Mouse (Mus musculus): ENCODE measurements at regions not wholly inside any gene's neighbourhood (a gene's known extent, or its start where the extent isn't known, plus 50 kb on each side); places are given as distances from the start of the nearest gene placed in this dataset.
"Not testable (repeated sequence)": the region's sequence is repeated elsewhere in the genome, so short reads cannot be mapped to it uniquely, and the experiment has no call there.

GRCm38 (mm10) chr4:53253680-53254079 lies 94.0 kb upstream of the Abca1 start:
- Histone ChIP-seq H3K27ac (replicated peaks) (no peak overlapping the region), H3K27me3 (no peaks in the 10 kb centered on the region), H3K9ac (replicated peaks) (no peak overlapping the region), H3K4me3 (no peak overlapping the region), H3K36me3 (no peaks in the 10 kb centered on the region), H3K4me2 (replicated peaks) (no peak overlapping the region), H3K4me1 (peaks cover 8% of the 10 kb centered on the region; the same call in 1 of the 2 replicates), H3K9me3 (no peaks in the 10 kb centered on the region)
- WGBS: 54% methylated on average over 4 of the region's 4 CpGs
- ATAC-seq (ENCODE audit: low FRiP score, low read depth): no peak

GRCm38 (mm10) chr4:53250325-53250724 lies 90.6 kb upstream of the Abca1 start:
- Histone ChIP-seq H3K27ac (replicated peaks) (no peak overlapping the region), H3K9me3 (no peaks in the 10 kb centered on the region), H3K9ac (replicated peaks) (no peak overlapping the region), H3K4me1 (peaks cover 8% of the 10 kb centered on the region; the same call in 1 of the 2 replicates), H3K4me2 (replicated peaks) (no peak overlapping the region), H3K4me3 (no peak overlapping the region), H3K27me3 (no peaks in the 10 kb centered on the region), H3K36me3 (no peaks in the 10 kb centered on the region)
- WGBS: 92% methylated on average over 3 of the region's 3 CpGs
- ATAC-seq (ENCODE audit: low FRiP score, low read depth): no peak

GRCm38 (mm10) chr4:53246083-53246747 lies 86.5 kb upstream of the Abca1 start:
- WGBS: 92% methylated on average over 15 of the region's 15 CpGs
- H3K9me3 ChIP-seq: no peaks in the 10 kb centered on the region
- H3K4me1 ChIP-seq: no peaks in the 10 kb centered on the region
- no peak for ATAC-seq (ENCODE audit: low FRiP score, low read depth)
- no peaks in the 10 kb centered on the region for H3K36me3 ChIP-seq
- H3K4me3 ChIP-seq: no peak overlapping the region
- H3K27ac ChIP-seq (replicated peaks): no peak overlapping the region
- H3K27me3 ChIP-seq: no peaks in the 10 kb centered on the region
- no peak overlapping the region for H3K9ac ChIP-seq (replicated peaks)
- H3K4me2 ChIP-seq (replicated peaks): no peak overlapping the region

- no peak overlapping the region for H3K4me3 ChIP-seq
- no peaks in the 10 kb centered on the region for H3K27me3 ChIP-seq
- no peaks in the 10 kb centered on the region for H3K36me3 ChIP-seq
- H3K27ac ChIP-seq (replicated peaks): no peak overlapping the region
- WGBS: 95% methylated on average over 4 of the region's 4 CpGs
- H3K9ac ChIP-seq (replicated peaks): no peak overlapping the region
- H3K9me3 ChIP-seq: no peaks in the 10 kb centered on the region
- H3K4me1 ChIP-seq: no peaks in the 10 kb centered on the region
- no peak overlapping the region for H3K4me2 ChIP-seq (replicated peaks)
- ATAC-seq (ENCODE audit: low FRiP score, low read depth): no peak
Measured at GRCm38 (mm10) chr4:53245553-53245952, 85.9 kb upstream of the Abca1 start.

- H3K27ac ChIP-seq (replicated peaks); H3K4me1 ChIP-seq; H3K9ac ChIP-seq (replicated peaks); H3K27me3 ChIP-seq; H3K4me3 ChIP-seq; ATAC-seq (ENCODE audit: low FRiP score, low read depth); H3K4me2 ChIP-seq (replicated peaks); H3K36me3 ChIP-seq; H3K9me3 ChIP-seq: not testable (repeated sequence)
- 95% methylated on average over 8 of the region's 8 CpGs for WGBS
Measured at GRCm38 (mm10) chr4:53243473-53243872, 83.8 kb upstream of the Abca1 start.

- Histone ChIP-seq H3K27me3 (no peaks in the 10 kb centered on the region), H3K9ac (replicated peaks) (no peak overlapping the region), H3K27ac (replicated peaks) (no peak overlapping the region), H3K4me1 (0 out of 2 replicates have a peak, but pooled peaks cover 3% of the 10 kb centered on the region), H3K36me3 (no peaks in the 10 kb centered on the region), H3K9me3 (no peaks in the 10 kb centered on the region), H3K4me2 (replicated peaks) (no peak overlapping the region), H3K4me3 (no peak overlapping the region)
- 76% methylated on average over 5 of the region's 5 CpGs for WGBS
- no peak for ATAC-seq (ENCODE audit: low FRiP score, low read depth)
Measured at GRCm38 (mm10) chr4:53239856-53240255, 80.2 kb upstream of the Abca1 start.

GRCm38 (mm10) chr4:53238314-53239259 lies 78.9 kb upstream of the Abca1 start:
- H3K27me3 ChIP-seq: no peaks in the 10 kb centered on the region
- ATAC-seq (ENCODE audit: low FRiP score, low read depth): peak; percentile 49; the same call in 1 of the 2 replicates
- H3K36me3 ChIP-seq: no peaks in the 10 kb centered on the region
- H3K4me3 ChIP-seq: no peak overlapping the region
- no peaks in the 10 kb centered on the region for H3K9me3 ChIP-seq
- no peak overlapping the region for H3K9ac ChIP-seq (replicated peaks)
- H3K4me2 ChIP-seq (replicated peaks): no peak overlapping the region
- 0 out of 2 replicates have a peak, but pooled peaks cover 3% of the 10 kb centered on the region for H3K4me1 ChIP-seq
- WGBS: 80% methylated on average over 14 of the region's 14 CpGs
- H3K27ac ChIP-seq (replicated peaks): no peak overlapping the region

- no peak overlapping the region for H3K4me3 ChIP-seq
- ATAC-seq (ENCODE audit: low FRiP score, low read depth): peak; percentile 27; the same call in 1 of the 2 replicates
- H3K27ac ChIP-seq (replicated peaks): no peak overlapping the region
- WGBS: 36% methylated on average over 2 of the region's 2 CpGs
- H3K27me3 ChIP-seq: no peaks in the 10 kb centered on the region
- no peaks in the 10 kb centered on the region for H3K9me3 ChIP-seq
- H3K4me2 ChIP-seq (replicated peaks): no peak overlapping the region
- H3K36me3 ChIP-seq: no peaks in the 10 kb centered on the region
- 0 out of 2 replicates have a peak, but pooled peaks cover 3% of the 10 kb centered on the region for H3K4me1 ChIP-seq
- no peak overlapping the region for H3K9ac ChIP-seq (replicated peaks)
Measured at GRCm38 (mm10) chr4:53235870-53236269, 76.2 kb upstream of the Abca1 start.

GRCm38 (mm10) chr4:53232436-53232835 lies 72.7 kb upstream of the Abca1 start:
- Histone ChIP-seq H3K9me3 (no peaks in the 10 kb centered on the region), H3K27me3 (no peaks in the 10 kb centered on the region), H3K4me2 (replicated peaks) (no peak overlapping the region), H3K27ac (replicated peaks) (no peak overlapping the region), H3K9ac (replicated peaks) (no peak overlapping the region), H3K4me3 (no peak overlapping the region), H3K4me1 (0 out of 2 replicates have a peak, but pooled peaks cover 3% of the 10 kb centered on the region), H3K36me3 (no peaks in the 10 kb centered on the region)
- WGBS: 65% methylated on average over 3 of the region's 3 CpGs
- no peak for ATAC-seq (ENCODE audit: low FRiP score, low read depth)

GRCm38 (mm10) chr4:53231867-53232266 lies 72.2 kb upstream of the Abca1 start:
- Histone ChIP-seq H3K36me3 (no peaks in the 10 kb centered on the region), H3K9ac (replicated peaks) (no peak overlapping the region), H3K4me2 (replicated peaks) (no peak overlapping the region), H3K9me3 (no peaks in the 10 kb centered on the region), H3K27me3 (no peaks in the 10 kb centered on the region), H3K4me3 (no peak overlapping the region), H3K4me1 (0 out of 2 replicates have a peak, but pooled peaks cover 3% of the 10 kb centered on the region), H3K27ac (replicated peaks) (no peak overlapping the region)
- ATAC-seq (ENCODE audit: low FRiP score, low read depth): no peak
- 62% methylated on average over 4 of the region's 4 CpGs for WGBS

- no peaks in the 10 kb centered on the region for H3K27me3 ChIP-seq
- no peaks in the 10 kb centered on the region for H3K36me3 ChIP-seq
- 0 out of 2 replicates have a peak, but pooled peaks cover 3% of the 10 kb centered on the region for H3K4me1 ChIP-seq
- no peak overlapping the region for H3K4me2 ChIP-seq (replicated peaks)
- no peaks in the 10 kb centered on the region for H3K9me3 ChIP-seq
- no peak overlapping the region for H3K27ac ChIP-seq (replicated peaks)
- WGBS: 91% methylated on average over 2 of the region's 2 CpGs
- H3K9ac ChIP-seq (replicated peaks): no peak overlapping the region
- ATAC-seq (ENCODE audit: low FRiP score, low read depth): no peak
- H3K4me3 ChIP-seq: no peak overlapping the region
Measured at GRCm38 (mm10) chr4:53231046-53231445, 71.4 kb upstream of the Abca1 start.

GRCm38 (mm10) chr4:53228444-53228843 lies 68.7 kb upstream of the Abca1 start:
- H3K9ac ChIP-seq (replicated peaks): no peak overlapping the region
- H3K27ac ChIP-seq (replicated peaks): no peak overlapping the region
- ATAC-seq (ENCODE audit: low FRiP score, low read depth): no peak
- no peaks in the 10 kb centered on the region for H3K36me3 ChIP-seq
- H3K4me3 ChIP-seq: no peak overlapping the region
- 68% methylated on average over 4 of the region's 4 CpGs for WGBS
- no peaks in the 10 kb centered on the region for H3K4me1 ChIP-seq
- no peaks in the 10 kb centered on the region for H3K9me3 ChIP-seq
- H3K4me2 ChIP-seq (replicated peaks): no peak overlapping the region
- no peaks in the 10 kb centered on the region for H3K27me3 ChIP-seq
